Mouse (Mus musculus) stomach, embryonic 15.5 days (tissue): Measurements from ENCODE around the gene Camta1. TPM values are rescaled to one million over a fixed set of nuclear protein-coding genes. Genes with fewer than 3 reads are reported as not detected.

Source experiments
- ATAC-seq: fragments of 200-750 bp; cut with Nextera tagmentation; 2 replicates; pipeline ENCODE4 v1.8.0; 2017; ENCODE audit warnings: low read depth, moderate number of reproducible peaks, moderate TSS enrichment; ENCODE audit not compliant: insufficient read depth, low FRiP score
- H3K27ac ChIP-seq: fragments of 300-500 bp; sonication (generic); 2 replicates; pipeline ENCODE4 v1.5.1; 2015; ENCODE audit warnings: mild to moderate bottlenecking, inconsistent platforms
- H3K27me3 ChIP-seq: fragments of 300-500 bp; sonication (generic); replicated peaks from 2 replicates; pipeline ENCODE4 v1.6.1; 2015; ENCODE audit warnings: inconsistent platforms
- H3K36me3 ChIP-seq: fragments of 300-500 bp; sonication (generic); 2 replicates; pipeline ENCODE4 v1.6.1; 2015; ENCODE audit warnings: inconsistent platforms
- H3K4me1 ChIP-seq: fragments of 300-500 bp; sonication (generic); 2 replicates; pipeline ENCODE4 v1.6.1; 2015; ENCODE audit warnings: inconsistent platforms
- H3K4me2 ChIP-seq: fragments of 300-500 bp; sonication (generic); 2 replicates; pipeline ENCODE4 v1.6.1; 2015; ENCODE audit warnings: mild to moderate bottlenecking, inconsistent platforms
- H3K4me3 ChIP-seq: fragments of 300-500 bp; sonication (generic); replicated peaks from 2 replicates; pipeline ENCODE4 v1.5.1; 2015; ENCODE audit warnings: inconsistent platforms
- H3K9ac ChIP-seq: fragments of 300-500 bp; sonication (generic); 2 replicates; pipeline ENCODE4 v1.6.1; 2015; ENCODE audit warnings: inconsistent platforms
- H3K9me3 ChIP-seq: fragments of 300-500 bp; sonication (generic); 2 replicates; pipeline ENCODE4 v1.6.1; 2016; ENCODE audit warnings: inconsistent platforms
- WGBS: fragments of 180-500 bp; shearing (Covaris S2); methylation state at CpG from one replicate; pipeline ENCODE4 v1.1.7; 2015; 5-methylcytosine and 5-hydroxymethylcytosine counted together
- polyA plus RNA-seq: library from polyadenylated mRNA; unstranded; fragments of >200 nt; fragmentation: Nextera tagmentation; extraction: Ambion mirVana; gene quantifications from 2 replicates; pipeline ENCODE4 v1.2.1, GENCODE M21; 2015

Gene Camta1
- polyA plus RNA-seq, 1 experiment from 2014 or later: 63.7 TPM

GRCm38 (mm10) chr4:150901651-150902050 lies 960.0 kb downstream of the Camta1 start:
- H3K27me3 ChIP-seq: no peaks in the 10 kb centered on the region
- H3K4me3 ChIP-seq: no peak overlapping the region
- no peak overlapping the region for H3K27ac ChIP-seq
- no peaks in the 10 kb centered on the region for H3K4me1 ChIP-seq
- 48% methylated on average over 9 of the region's 9 CpGs for WGBS
- no peak overlapping the region for H3K4me2 ChIP-seq
- no peaks in the 10 kb centered on the region for H3K9me3 ChIP-seq
- peaks cover 53% of the 10 kb centered on the region for H3K36me3 ChIP-seq
- no peak overlapping the region for H3K9ac ChIP-seq
- ATAC-seq: no peak

- H3K4me1 ChIP-seq: no peaks in the 10 kb centered on the region
- no peak overlapping the region for H3K4me2 ChIP-seq
- no peaks in the 10 kb centered on the region for H3K27me3 ChIP-seq
- no peak overlapping the region for H3K9ac ChIP-seq
- WGBS: 95% methylated on average over 13 of the region's 13 CpGs
- no peak overlapping the region for H3K4me3 ChIP-seq
- ATAC-seq: no peak
- H3K27ac ChIP-seq: no peak overlapping the region
- H3K9me3 ChIP-seq: no peaks in the 10 kb centered on the region
- H3K36me3 ChIP-seq: peaks cover 50% of the 10 kb centered on the region
Observed at GRCm38 (mm10) chr4:150900486-150900885, 961.2 kb downstream of the Camta1 start.

GRCm38 (mm10) chr4:150898716-150899365 lies 962.8 kb downstream of the Camta1 start:
- peaks cover 44% of the 10 kb centered on the region for H3K36me3 ChIP-seq
- WGBS: 57% methylated on average over 13 of the region's 13 CpGs
- H3K27me3 ChIP-seq: no peaks in the 10 kb centered on the region
- H3K4me2 ChIP-seq: no peak overlapping the region
- H3K4me3 ChIP-seq: no peak overlapping the region
- no peak overlapping the region for H3K27ac ChIP-seq
- 0 out of 2 replicates have a peak, but pooled peaks cover 5% of the 10 kb centered on the region for H3K4me1 ChIP-seq
- no peak overlapping the region for H3K9ac ChIP-seq
- no peaks in the 10 kb centered on the region for H3K9me3 ChIP-seq
- peak; percentile 45; the same call in 1 of the 2 replicates for ATAC-seq

- H3K27ac ChIP-seq: no peak overlapping the region
- WGBS: 89% methylated on average over 26 of the region's 26 CpGs
- H3K27me3 ChIP-seq: no peaks in the 10 kb centered on the region
- 0 out of 2 replicates have a peak, but pooled peaks cover 5% of the 10 kb centered on the region for H3K4me1 ChIP-seq
- H3K4me3 ChIP-seq: no peak overlapping the region
- no peaks in the 10 kb centered on the region for H3K9me3 ChIP-seq
- ATAC-seq: no peak
- H3K9ac ChIP-seq: no peak overlapping the region
- H3K4me2 ChIP-seq: no peak overlapping the region
- peaks cover 35% of the 10 kb centered on the region for H3K36me3 ChIP-seq
Observed at GRCm38 (mm10) chr4:150896896-150897624, 964.6 kb downstream of the Camta1 start.

GRCm38 (mm10) chr4:150894718-150895501 lies 966.8 kb downstream of the Camta1 start:
- ATAC-seq: no peak
- H3K27ac ChIP-seq: no peak overlapping the region
- WGBS: 57% methylated on average over 8 of the region's 8 CpGs
- H3K27me3 ChIP-seq: no peaks in the 10 kb centered on the region
- no peak overlapping the region for H3K4me2 ChIP-seq
- peaks cover 21% of the 10 kb centered on the region; the same call in 1 of the 2 replicates for H3K36me3 ChIP-seq
- no peak overlapping the region for H3K4me3 ChIP-seq
- peaks cover 13% of the 10 kb centered on the region; the same call in 1 of the 2 replicates for H3K4me1 ChIP-seq
- no peak overlapping the region for H3K9ac ChIP-seq
- no peaks in the 10 kb centered on the region for H3K9me3 ChIP-seq

GRCm38 (mm10) chr4:150891308-150891707 lies 970.4 kb downstream of the Camta1 start:
- Histone ChIP-seq H3K9me3 (no peaks in the 10 kb centered on the region), H3K27ac (no peak overlapping the region), H3K27me3 (no peaks in the 10 kb centered on the region), H3K36me3 (no peaks in the 10 kb centered on the region), H3K4me1 (peaks cover 24% of the 10 kb centered on the region), H3K4me3 (no peak overlapping the region), H3K4me2 (no peak overlapping the region), H3K9ac (no peak overlapping the region)
- no peak for ATAC-seq
- 53% methylated on average over 5 of the region's 5 CpGs for WGBS

GRCm38 (mm10) chr4:150889955-150890315 lies 971.7 kb downstream of the Camta1 start:
- peak overlapping the region; percentile 76 for H3K27ac ChIP-seq
- no peaks in the 10 kb centered on the region for H3K9me3 ChIP-seq
- no peak overlapping the region for H3K9ac ChIP-seq
- peak; percentile 36; the same call in 1 of the 2 replicates for ATAC-seq
- no peak overlapping the region; the same call in 1 of the 2 replicates for H3K4me3 ChIP-seq
- WGBS: 34% methylated on average over 13 of the region's 13 CpGs
- peaks cover 21% of the 10 kb centered on the region for H3K4me1 ChIP-seq
- no peaks in the 10 kb centered on the region for H3K27me3 ChIP-seq
- H3K36me3 ChIP-seq: no peaks in the 10 kb centered on the region
- peak overlapping the region; percentile 37 for H3K4me2 ChIP-seq

- H3K4me3 ChIP-seq: no peak overlapping the region; the same call in 1 of the 2 replicates
- H3K9ac ChIP-seq: no peak overlapping the region
Observed at GRCm38 (mm10) chr4:150889273-150889954, 972.3 kb downstream of the Camta1 start.

GRCm38 (mm10) chr4:150888492-150888891 lies 973.2 kb downstream of the Camta1 start:
- H3K9ac ChIP-seq: no peak overlapping the region
- WGBS: 58% methylated on average over 4 of the region's 4 CpGs
- no peak overlapping the region for H3K4me3 ChIP-seq
- no peak overlapping the region for H3K27ac ChIP-seq
- H3K4me1 ChIP-seq: peaks cover 19% of the 10 kb centered on the region
- H3K9me3 ChIP-seq: no peaks in the 10 kb centered on the region
- no peaks in the 10 kb centered on the region for H3K36me3 ChIP-seq
- ATAC-seq: no peak
- H3K27me3 ChIP-seq: no peaks in the 10 kb centered on the region
- H3K4me2 ChIP-seq: no peak overlapping the region

More at GRCm38 (mm10) chr4:150889273-150889954, 972.3 kb downstream of the Camta1 start:
- H3K9me3 ChIP-seq: no peaks in the 10 kb centered on the region
- no peaks in the 10 kb centered on the region for H3K27me3 ChIP-seq
- peak; percentile 47; the same call in 1 of the 2 replicates for ATAC-seq
- peaks cover 19% of the 10 kb centered on the region for H3K4me1 ChIP-seq
- no peaks in the 10 kb centered on the region for H3K36me3 ChIP-seq
- H3K4me2 ChIP-seq: peak overlapping the region; percentile 37
- peak overlapping the region; percentile 76 for H3K27ac ChIP-seq
- WGBS: 33% methylated on average over 20 of the region's 20 CpGs

GRCm38 (mm10) chr4:150887903-150888302 lies 973.8 kb downstream of the Camta1 start:
- WGBS: 67% methylated on average over 5 of the region's 5 CpGs

GRCm38 (mm10) chr4:150882632-150883031 lies 979.0 kb downstream of the Camta1 start:
- Histone ChIP-seq H3K4me3 (no peak overlapping the region), H3K4me1 (no peaks in the 10 kb centered on the region), H3K36me3 (no peaks in the 10 kb centered on the region), H3K9me3 (0 out of 2 replicates have a peak, but pooled peaks cover 10% of the 10 kb centered on the region), H3K27ac (no peak overlapping the region), H3K4me2 (no peak overlapping the region), H3K9ac (no peak overlapping the region), H3K27me3 (no peaks in the 10 kb centered on the region)
- ATAC-seq: no peak
- 81% methylated on average over 5 of the region's 5 CpGs for WGBS

More at GRCm38 (mm10) chr4:150887903-150888302, 973.8 kb downstream of the Camta1 start:
- no peak overlapping the region for H3K9ac ChIP-seq
- H3K27ac ChIP-seq: no peak overlapping the region
- H3K4me2 ChIP-seq: no peak overlapping the region
- H3K27me3 ChIP-seq: no peaks in the 10 kb centered on the region
- peaks cover 19% of the 10 kb centered on the region for H3K4me1 ChIP-seq
- no peaks in the 10 kb centered on the region for H3K36me3 ChIP-seq
- no peak for ATAC-seq
- H3K4me3 ChIP-seq: no peak overlapping the region
- no peaks in the 10 kb centered on the region for H3K9me3 ChIP-seq
